10 mouse cellular contexts compared by ENCODE assay signal in the genomic region with DNA sequence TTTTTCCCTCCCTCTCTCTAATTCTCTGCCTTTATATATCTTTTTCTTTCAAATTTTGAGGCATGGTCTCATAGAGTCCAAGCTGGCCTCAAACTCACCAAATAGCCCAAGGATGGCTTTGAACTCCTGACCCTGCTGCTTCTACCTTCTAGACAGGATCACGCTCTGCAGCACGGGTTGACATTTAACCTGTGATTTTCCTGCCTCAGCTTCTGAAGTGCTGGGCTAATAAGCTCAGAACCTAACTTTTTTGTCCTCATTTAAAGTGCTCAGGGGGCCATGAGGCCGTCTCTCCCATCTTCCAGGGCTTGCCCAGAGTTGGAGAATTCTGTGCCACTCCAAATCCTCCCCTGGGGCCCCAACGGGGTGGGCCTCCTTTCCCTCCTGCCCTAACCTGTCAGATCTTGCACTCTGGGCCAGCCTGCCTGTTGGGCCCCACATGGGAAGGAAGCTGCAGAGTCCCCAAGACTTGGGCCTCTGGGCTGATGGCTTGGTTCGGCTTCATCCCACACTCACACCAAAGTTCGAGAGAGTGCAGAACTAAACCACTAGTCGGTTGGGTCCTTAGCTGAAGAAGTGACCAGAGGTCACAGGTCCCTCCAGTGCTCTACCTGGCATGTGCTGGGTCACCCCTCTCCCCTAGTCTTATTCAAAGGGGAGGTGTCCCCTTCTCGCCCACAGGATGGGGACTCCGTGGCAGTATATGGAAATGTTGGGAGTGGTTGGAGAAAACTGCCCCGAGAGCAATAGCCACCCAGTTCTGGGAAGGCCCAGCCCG. TPM values are rescaled to one million over a fixed set of nuclear protein-coding genes. Genes with fewer than 3 reads are reported as not detected.
DNase-seq lines count a peak whose midpoint lies in the region; ATAC-seq lines count a peak whose summit lies in the region.
"Had no signal": no experiment of that assay in that cellular context is flagged by ENCODE, and none has a peak within 500 bp of the region (broad histone marks: within the 10 kb centered on the region; RNA-seq: fewer than 3 reads in every experiment).

No protein-coding gene starts in this region.

- WGBS in forebrain, embryonic 13.5 days, result 50% methylated on average over 11 of the region's 11 CpGs
- WGBS in limb, embryonic 10.5 days, result 46% methylated on average over 11 of the region's 11 CpGs
- 34% methylated on average over 11 of the region's 11 CpGs for WGBS in stomach, embryonic 14.5 days

- H3K36me3 ChIP-seq in megakaryocyte, embryonic 14.5 days (replicated peaks; ENCODE audit: low read length), result peaks cover 19% of the 10 kb centered on the region
- H3K36me3 ChIP-seq in forebrain, embryonic 13.5 days (ENCODE audit: poor library complexity, severe bottlenecking), result no peaks in the 10 kb centered on the region
- peaks cover 4% of the 10 kb centered on the region; the same call in 1 of the 2 replicates for H3K36me3 ChIP-seq in limb, embryonic 10.5 days
- H3K36me3 ChIP-seq in stomach, embryonic 14.5 days (ENCODE audit: control insufficient read depth, insufficient read depth, low read length), result peaks cover 5% of the 10 kb centered on the region; the same call in 1 of the 2 replicates

- no peak for DNase-seq in limb, embryonic 10.5 days (ENCODE audit: low spot score)
- no peak for DNase-seq in retina, embryonic 14.5 days (ENCODE audit: low spot score)
- no peak for DNase-seq in T-cell, adult 2 months (ENCODE audit: low spot score)
- DNase-seq in spleen, postnatal 36 days (ENCODE audit: low spot score in 2 of 2), result no peak
- DNase-seq: gastrocnemius, postnatal 10 days had no signal

- ATAC-seq in megakaryocyte, adult 5-6 weeks (ENCODE audit: poor library complexity, severe bottlenecking), result no peak
- no peak for ATAC-seq in forebrain, embryonic 13.5 days
- no peak for ATAC-seq in stomach, embryonic 14.5 days (ENCODE audit: insufficient number of reproducible peaks, insufficient read depth, low FRiP score, low read depth)

- peaks cover 68% of the 10 kb centered on the region for H3K4me1 ChIP-seq in megakaryocyte, embryonic 14.5 days
- H3K4me1 ChIP-seq in forebrain, embryonic 13.5 days, result peaks cover 69% of the 10 kb centered on the region
- peaks cover 71% of the 10 kb centered on the region for H3K4me1 ChIP-seq in limb, embryonic 10.5 days
- peaks cover 55% of the 10 kb centered on the region for H3K4me1 ChIP-seq in stomach, embryonic 14.5 days (ENCODE audit: control insufficient read depth, insufficient read depth, low read length)

- peak overlapping the region; percentile 89 for H3K27ac ChIP-seq in forebrain, embryonic 13.5 days
- peak overlapping the region; percentile 96 for H3K27ac ChIP-seq in limb, embryonic 10.5 days
- peak overlapping the region; percentile 95 for H3K27ac ChIP-seq in stomach, embryonic 14.5 days (ENCODE audit: low read length)

- no peaks in the 10 kb centered on the region for H3K9me3 ChIP-seq in megakaryocyte, embryonic 14.5 days
- no peaks in the 10 kb centered on the region for H3K9me3 ChIP-seq in forebrain, embryonic 13.5 days (replicated peaks)
- H3K9me3 ChIP-seq in limb, embryonic 10.5 days (replicated peaks), result no peaks in the 10 kb centered on the region
- no peaks in the 10 kb centered on the region for H3K9me3 ChIP-seq in stomach, embryonic 14.5 days (ENCODE audit: control insufficient read depth, low read depth, low read length)

- no peak overlapping the region for H3K9ac ChIP-seq in forebrain, embryonic 13.5 days
- H3K9ac ChIP-seq in stomach, embryonic 14.5 days (replicated peaks; ENCODE audit: low read depth, low read length), result no peak overlapping the region

- no peaks in the 10 kb centered on the region for H3K27me3 ChIP-seq in megakaryocyte, embryonic 14.5 days (replicated peaks)
- H3K27me3 ChIP-seq in forebrain, embryonic 13.5 days, result no peaks in the 10 kb centered on the region
- H3K27me3 ChIP-seq in limb, embryonic 10.5 days (ENCODE audit: low read depth, poor library complexity, severe bottlenecking), result no peaks in the 10 kb centered on the region; the same call in 1 of the 2 replicates
- H3K27me3 ChIP-seq in stomach, embryonic 14.5 days (ENCODE audit: control insufficient read depth, insufficient read depth, low read length), result no peaks in the 10 kb centered on the region

- H3K4me3 ChIP-seq in megakaryocyte, embryonic 14.5 days (replicated peaks), result peak overlapping the region; percentile 99
- no peak overlapping the region for H3K4me3 ChIP-seq in forebrain, embryonic 13.5 days
- H3K4me3 ChIP-seq in limb, embryonic 10.5 days, result peak overlapping the region; percentile 78; the same call in 1 of the 2 replicates
- H3K4me3 ChIP-seq in stomach, embryonic 14.5 days (ENCODE audit: low read depth, low read length), result no peak overlapping the region; the same call in 1 of the 2 replicates

- peak overlapping the region; percentile 83; the same call in 1 of the 2 replicates for H3K4me2 ChIP-seq in forebrain, embryonic 13.5 days
- peak overlapping the region; percentile 97 for H3K4me2 ChIP-seq in stomach, embryonic 14.5 days (replicated peaks; ENCODE audit: low read depth, low read length)

RNA-seq across cellular contexts. Expression of a gene that starts 14.5 kb away (rescaled TPM):
- polyA plus RNA-seq in megakaryocyte, embryonic 14.5 days (2012; ENCODE audit: insufficient read depth, low replicate concordance), result 0.87 TPM in 1 of 2 replicates, not detected in the other
- total RNA-seq in megakaryocyte, adult 5-6 weeks (2015), result not detected in 2 replicates
- total RNA-seq in megakaryocyte, adult 5-6 weeks (2017), result not detected in 2 replicates
- 4.7 and 6.5 TPM in 2 replicates for polyA plus RNA-seq in forebrain, embryonic 13.5 days (2015; fragmentation: Nextera tagmentation; extraction: Ambion mirVana)
- polyA plus RNA-seq in limb, embryonic 10.5 days (2016; fragmentation: Nextera tagmentation; extraction: Ambion mirVana), result 3.1 and 3.2 TPM in 2 replicates
- 3.3 and 5.0 TPM in 2 replicates for polyA plus RNA-seq in stomach, embryonic 14.5 days (2014; fragmentation: Nextera tagmentation; extraction: Ambion mirVana)
- polyA plus RNA-seq: liver, embryonic 16.5 days had no signal

RNA-seq across cellular contexts. Expression of a gene that starts 37.3 kb away (rescaled TPM):
- polyA plus RNA-seq in megakaryocyte, embryonic 14.5 days (2012; ENCODE audit: insufficient read depth, low replicate concordance), result 14.1 and 16.0 TPM in 2 replicates
- total RNA-seq in megakaryocyte, adult 5-6 weeks (2015), result 6.2 and 6.5 TPM in 2 replicates
- total RNA-seq in megakaryocyte, adult 5-6 weeks (2017), result 8.9 and 9.4 TPM in 2 replicates
- 43.1 and 44.0 TPM in 2 replicates for polyA plus RNA-seq in forebrain, embryonic 13.5 days (2015; fragmentation: Nextera tagmentation; extraction: Ambion mirVana)
- 40.1 and 44.4 TPM in 2 replicates for polyA plus RNA-seq in limb, embryonic 10.5 days (2016; fragmentation: Nextera tagmentation; extraction: Ambion mirVana)
- polyA plus RNA-seq in stomach, embryonic 14.5 days (2014; fragmentation: Nextera tagmentation; extraction: Ambion mirVana), result 9.3 and 9.5 TPM in 2 replicates

RNA-seq across cellular contexts. Expression of a gene that starts 50.0 kb away (rescaled TPM):
- 80.4 and 326 TPM in 2 replicates for polyA plus RNA-seq in megakaryocyte, embryonic 14.5 days (2012; ENCODE audit: insufficient read depth, low replicate concordance)
- 169 and 188 TPM in 2 replicates for total RNA-seq in megakaryocyte, adult 5-6 weeks (2015)
- 99.7 and 113 TPM in 2 replicates for total RNA-seq in megakaryocyte, adult 5-6 weeks (2017)
- polyA plus RNA-seq in forebrain, embryonic 13.5 days (2015; fragmentation: Nextera tagmentation; extraction: Ambion mirVana), result 294 and 310 TPM in 2 replicates
- polyA plus RNA-seq in limb, embryonic 10.5 days (2016; fragmentation: Nextera tagmentation; extraction: Ambion mirVana), result 420 and 449 TPM in 2 replicates
- polyA plus RNA-seq in stomach, embryonic 14.5 days (2014; fragmentation: Nextera tagmentation; extraction: Ambion mirVana), result 341 and 358 TPM in 2 replicates

RNA-seq across cellular contexts. Expression of a gene that starts 51.7 kb away (rescaled TPM):
- polyA plus RNA-seq in megakaryocyte, embryonic 14.5 days (2012; ENCODE audit: insufficient read depth, low replicate concordance), result 0.72 TPM in 1 of 2 replicates, not detected in the other
- 0.07 and 0.09 TPM in 2 replicates for total RNA-seq in megakaryocyte, adult 5-6 weeks (2015)
- total RNA-seq in megakaryocyte, adult 5-6 weeks (2017), result 0.37 and 1.8 TPM in 2 replicates
- 2.2 and 2.3 TPM in 2 replicates for polyA plus RNA-seq in forebrain, embryonic 13.5 days (2015; fragmentation: Nextera tagmentation; extraction: Ambion mirVana)
- 1.5 and 2.3 TPM in 2 replicates for polyA plus RNA-seq in limb, embryonic 10.5 days (2016; fragmentation: Nextera tagmentation; extraction: Ambion mirVana)
- 0.59 and 0.94 TPM in 2 replicates for polyA plus RNA-seq in stomach, embryonic 14.5 days (2014; fragmentation: Nextera tagmentation; extraction: Ambion mirVana)

RNA-seq across cellular contexts. Expression of a gene that starts 51.8 kb away (rescaled TPM):
- 28.0 and 32.7 TPM in 2 replicates for polyA plus RNA-seq in megakaryocyte, embryonic 14.5 days (2012; ENCODE audit: insufficient read depth, low replicate concordance)
- total RNA-seq in megakaryocyte, adult 5-6 weeks (2015), result 9.0 and 12.9 TPM in 2 replicates
- 5.8 and 9.8 TPM in 2 replicates for total RNA-seq in megakaryocyte, adult 5-6 weeks (2017)
- 18.6 and 24.1 TPM in 2 replicates for polyA plus RNA-seq in forebrain, embryonic 13.5 days (2015; fragmentation: Nextera tagmentation; extraction: Ambion mirVana)
- polyA plus RNA-seq in limb, embryonic 10.5 days (2016; fragmentation: Nextera tagmentation; extraction: Ambion mirVana), result 22.6 and 24.8 TPM in 2 replicates
- polyA plus RNA-seq in stomach, embryonic 14.5 days (2014; fragmentation: Nextera tagmentation; extraction: Ambion mirVana), result 17.9 and 18.2 TPM in 2 replicates

Comparison
In these comparisons a context has a peak if more than half of its experiments do, and no peak if none do; other contexts are left out.
1. H3K4me3 ChIP-seq: peak in megakaryocyte, embryonic 14.5 days (single experiment) and limb, embryonic 10.5 days (single experiment); none in forebrain, embryonic 13.5 days (single experiment) and stomach, embryonic 14.5 days (single experiment).
2. Peak in every context shown above with its lines, with median percentiles within 50 percentile points of each other: H3K27ac ChIP-seq.